Mouse (Mus musculus): Measurements from ENCODE around the gene Map3k1.
A peak's percentile ranks its signal among the peaks of the same experiment; 100 is the strongest.

Map3k1 gene

DNA sequence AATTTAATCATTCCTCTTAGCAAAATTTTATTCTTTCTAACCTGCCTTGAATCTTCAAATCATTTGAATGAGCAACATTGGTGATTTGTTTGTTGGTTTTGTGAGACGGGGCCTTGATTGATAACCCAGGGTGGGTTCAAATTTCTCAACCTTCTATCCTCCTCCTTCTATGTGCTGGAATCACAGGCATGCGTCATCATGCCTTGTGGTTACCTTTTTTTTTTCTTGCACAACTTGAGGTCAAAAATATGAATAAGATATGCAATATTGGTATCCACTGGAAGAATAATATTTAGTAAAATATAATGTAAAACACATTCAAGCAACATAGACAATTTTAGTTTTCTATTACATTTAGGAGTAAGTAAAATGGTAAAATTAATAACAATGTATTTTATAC lies 3.9 kb upstream of the Map3k1 start:
- no peak for DNase-seq (ENCODE audit: low spot score)

DNA sequence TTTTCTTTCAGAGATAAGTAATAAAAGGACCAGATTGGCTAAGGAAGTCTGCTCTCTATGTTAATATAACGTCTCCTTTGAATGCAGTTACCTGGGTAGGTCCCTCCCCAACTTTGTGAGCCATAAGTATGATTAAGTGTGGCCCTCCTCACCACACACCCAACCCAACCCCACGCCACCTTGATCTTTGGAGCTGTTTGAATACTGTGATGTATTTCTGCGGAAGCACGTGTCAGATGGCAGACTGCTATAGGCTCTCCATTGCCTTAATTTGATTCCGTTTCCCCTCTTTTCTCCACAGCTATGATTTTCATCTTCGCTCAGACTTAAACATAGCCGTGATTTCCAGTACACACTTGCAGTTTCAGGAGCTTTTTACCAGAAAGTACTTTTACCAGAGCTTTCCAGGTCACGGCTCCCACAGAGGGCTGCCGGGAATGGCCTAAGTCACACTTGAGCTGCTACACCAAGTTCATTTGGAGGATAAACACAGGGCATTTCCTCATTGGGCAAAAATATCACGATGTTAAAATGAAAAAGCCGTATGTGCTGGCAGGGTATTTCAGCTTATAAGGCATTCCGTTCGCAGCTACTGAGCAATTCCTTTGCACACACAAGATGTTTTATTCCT lies 2.3 kb upstream of the Map3k1 start:
- DNase-seq (ENCODE audit: low spot score): no peak

DNA sequence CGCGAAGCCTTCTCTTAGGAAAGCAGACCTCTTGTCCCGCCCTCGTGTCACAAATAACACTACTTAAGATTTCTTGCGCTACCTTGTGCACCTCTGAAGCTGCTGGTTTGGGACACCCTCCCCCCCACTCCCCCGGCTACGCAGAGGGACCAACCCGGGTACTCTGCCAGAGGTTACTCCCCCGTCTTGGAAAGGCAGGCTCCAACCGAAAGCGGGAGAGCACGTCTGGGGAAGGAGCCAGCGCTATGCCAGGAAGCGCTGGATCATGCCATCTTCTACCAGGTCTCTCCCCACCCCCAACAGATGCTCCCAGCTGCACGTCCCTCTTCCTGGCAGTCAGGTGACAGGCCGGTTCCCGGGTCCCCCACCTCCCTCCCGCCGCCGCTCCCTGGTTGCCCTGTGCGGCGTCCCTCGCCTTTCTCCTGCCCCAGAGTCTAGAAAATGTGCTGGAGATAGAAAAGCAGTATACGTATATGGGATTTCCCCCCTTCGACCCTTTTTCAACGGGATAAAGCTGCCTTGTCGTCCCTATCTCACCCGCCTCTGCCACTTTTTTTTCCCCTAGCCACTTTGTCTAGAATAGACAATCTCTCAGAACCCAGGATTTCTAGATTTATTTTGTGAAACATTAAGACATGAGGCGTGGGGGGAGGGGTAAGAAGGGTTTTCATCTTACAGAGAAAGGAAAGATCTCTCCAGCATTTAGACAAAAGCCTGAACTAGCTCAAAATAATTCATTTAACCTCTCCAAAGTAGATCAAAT lies 854 bp upstream of the Map3k1 start:
- peak; percentile 73 for DNase-seq (ENCODE audit: low spot score)

- no peak for DNase-seq (ENCODE audit: low spot score)
These were observed 481 bp downstream of the Map3k1 start for GRCm38 (mm10) chr13:111808387-111808636.

- DNase-seq (ENCODE audit: low spot score): peak; percentile 66
These were observed 1.0 kb downstream of the Map3k1 start for GRCm38 (mm10) chr13:111807596-111808386.

DNA sequence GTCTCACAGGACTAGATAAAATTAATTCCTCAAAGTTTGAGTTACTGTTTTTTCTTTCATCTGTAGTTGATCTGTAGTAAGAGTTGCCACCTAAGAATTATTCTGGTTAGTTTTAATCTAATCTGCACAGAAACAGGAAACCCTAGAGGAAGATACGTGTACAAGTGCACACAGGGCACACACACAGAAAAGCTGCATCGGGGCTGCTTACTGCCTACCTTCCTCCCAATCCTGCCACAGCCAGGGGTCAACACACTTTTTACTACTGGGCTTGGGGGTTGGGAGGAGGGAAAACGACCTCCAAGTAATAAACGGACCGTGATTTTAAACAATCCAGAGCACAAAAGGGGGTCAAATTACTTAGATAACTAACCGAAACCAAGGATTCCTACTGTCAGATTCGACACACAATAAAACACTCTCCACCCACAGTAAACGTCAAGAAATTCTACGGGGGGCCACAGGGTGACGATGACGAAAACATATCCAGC lies 1.6 kb downstream of the Map3k1 start:
- DNase-seq (ENCODE audit: low spot score): no peak

- no peak for DNase-seq (ENCODE audit: low spot score)
These were observed 2.8 kb downstream of the Map3k1 start for GRCm38 (mm10) chr13:111805738-111806722.

DNA sequence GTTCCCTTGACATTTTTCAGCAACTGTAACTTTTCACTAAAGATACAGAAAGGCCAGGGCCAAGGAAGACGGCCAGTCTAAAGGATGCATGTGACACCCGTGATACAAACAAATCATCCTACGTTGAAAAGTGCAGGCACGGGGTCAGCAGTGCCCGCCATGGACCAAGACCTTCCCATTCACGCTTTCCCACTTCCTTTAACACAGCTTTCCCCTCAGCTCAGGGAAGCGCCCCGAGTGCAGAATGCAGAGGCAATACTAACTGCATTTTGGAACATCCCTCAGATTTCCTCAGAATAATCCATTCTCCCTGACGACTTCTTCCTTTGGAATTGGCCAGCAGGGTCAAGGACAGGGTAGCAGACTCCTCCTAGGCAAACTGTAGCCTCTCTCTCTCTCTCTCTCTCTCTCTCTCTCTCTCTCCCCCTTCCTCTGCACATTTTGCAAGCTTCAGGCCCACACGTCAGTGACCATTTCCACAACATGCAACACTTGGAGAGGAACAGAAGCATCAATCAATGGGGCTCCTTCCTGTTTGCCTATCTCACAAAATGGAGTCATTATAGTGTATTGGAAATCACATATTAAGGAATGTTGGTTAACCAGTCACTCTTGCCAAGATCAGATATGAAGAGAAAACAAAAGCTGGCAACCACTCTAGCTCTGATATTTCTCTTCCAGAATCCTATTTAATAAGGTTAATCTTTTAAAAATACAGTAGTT lies 3.7 kb downstream of the Map3k1 start:
- DNase-seq (ENCODE audit: low spot score): no peak

DNA sequence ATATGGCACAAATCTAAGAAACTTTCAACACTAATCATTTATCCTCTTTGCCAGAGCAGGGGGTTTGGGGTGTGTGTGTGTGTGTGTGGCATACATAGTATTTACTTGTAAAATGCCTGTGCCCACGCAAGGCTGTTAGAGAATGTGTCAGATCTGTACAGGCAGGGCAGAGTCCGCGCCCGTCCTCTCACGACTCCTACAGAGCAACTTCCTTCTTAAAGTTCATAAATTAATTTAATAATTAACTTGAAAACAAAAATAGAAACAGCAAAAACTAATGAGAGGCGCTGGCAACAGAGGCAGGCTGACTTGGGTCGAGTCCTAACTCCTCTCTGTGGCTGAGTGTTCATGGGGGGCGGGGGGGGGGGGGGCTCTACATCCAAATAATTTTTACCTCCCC lies 4.6 kb downstream of the Map3k1 start:
- no peak for DNase-seq (ENCODE audit: low spot score)

DNA sequence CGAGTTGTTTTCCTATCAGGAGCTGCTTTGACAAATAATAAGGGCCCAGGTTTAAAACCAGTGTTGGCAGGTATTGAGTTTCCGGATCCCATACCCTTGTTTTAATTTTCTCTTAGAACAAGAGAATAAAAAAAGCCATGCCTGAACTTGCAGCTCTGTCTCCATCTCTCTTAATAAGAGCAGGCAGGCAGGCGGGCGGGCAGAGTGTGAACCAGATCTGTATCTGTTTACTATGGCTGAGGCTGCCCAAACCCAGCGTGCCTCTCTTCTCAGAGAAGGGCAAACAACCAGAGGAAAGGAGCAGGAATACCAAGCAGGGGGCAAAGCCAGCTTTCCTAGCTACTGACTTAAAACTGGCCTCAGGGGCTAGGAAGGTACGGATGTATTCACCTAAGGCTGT lies 5.3 kb downstream of the Map3k1 start:
- DNase-seq (ENCODE audit: low spot score): no peak

DNA sequence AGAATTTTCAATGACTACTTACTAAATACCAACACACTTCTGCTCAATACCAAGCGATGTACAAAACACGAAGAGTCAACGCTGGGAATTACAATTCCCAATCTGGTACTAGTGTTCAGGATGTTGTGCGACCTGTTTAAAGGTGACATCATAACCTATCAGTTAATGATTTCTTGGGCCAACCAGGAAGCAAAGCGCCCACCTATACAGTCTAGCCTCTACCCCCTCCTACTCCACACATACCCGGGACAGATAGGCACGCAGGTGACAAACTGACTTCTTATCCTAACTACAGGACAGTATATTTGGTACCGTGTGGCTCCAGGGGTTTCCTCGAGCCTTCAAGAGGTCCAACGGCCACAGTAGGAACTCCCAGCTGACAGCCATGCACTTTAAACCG lies 5.9 kb downstream of the Map3k1 start:
- DNase-seq (ENCODE audit: low spot score): peak; percentile 30

- peak; percentile 39 for DNase-seq (ENCODE audit: low spot score)
These were observed 6.5 kb downstream of the Map3k1 start for GRCm38 (mm10) chr13:111802271-111802665.

DNA sequence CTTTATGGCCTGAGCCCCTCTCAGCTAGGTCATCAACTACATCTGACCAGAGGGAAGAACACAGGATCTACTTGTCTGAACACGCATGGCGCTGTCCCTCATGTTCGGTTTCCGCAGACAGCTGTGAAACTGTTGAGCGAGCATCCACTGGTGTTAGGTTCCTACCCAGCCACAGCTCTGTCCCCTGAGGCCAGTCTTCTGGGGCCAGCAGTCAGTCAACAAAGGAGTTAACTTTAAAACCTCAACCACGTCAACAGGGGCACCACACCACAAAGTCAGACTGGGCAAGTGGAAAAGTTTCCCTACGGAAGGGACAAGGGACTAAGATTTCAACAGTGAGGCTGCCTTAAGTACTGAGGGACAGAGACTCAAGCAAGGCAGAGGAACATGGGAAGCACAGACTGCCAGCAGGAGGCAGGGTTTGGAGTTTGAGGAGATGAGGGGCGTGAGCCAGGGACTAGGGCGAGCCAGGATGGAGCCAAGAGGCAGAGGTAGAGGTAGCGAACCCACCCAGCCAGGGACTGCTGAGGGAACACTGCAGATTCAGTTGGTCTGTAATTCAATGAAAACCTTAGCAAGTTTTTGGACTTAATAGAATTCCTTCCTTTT lies 7.0 kb downstream of the Map3k1 start:
- DNase-seq (ENCODE audit: low spot score): peak; percentile 49

- peak; percentile 52 for DNase-seq (ENCODE audit: low spot score)
These were observed 7.9 kb downstream of the Map3k1 start for GRCm38 (mm10) chr13:111800866-111801265.

GRCm38 (mm10) chr13:111798044-111798443 lies 10.7 kb downstream of the Map3k1 start:
- DNase-seq (ENCODE audit: low spot score): peak; percentile 49

GRCm38 (mm10) chr13:111797021-111797420 lies 11.8 kb downstream of the Map3k1 start:
- peak; percentile 79 for DNase-seq (ENCODE audit: low spot score)

GRCm38 (mm10) chr13:111796191-111796920 lies 12.4 kb downstream of the Map3k1 start:
- peak; percentile 85 for DNase-seq (ENCODE audit: low spot score)

DNA sequence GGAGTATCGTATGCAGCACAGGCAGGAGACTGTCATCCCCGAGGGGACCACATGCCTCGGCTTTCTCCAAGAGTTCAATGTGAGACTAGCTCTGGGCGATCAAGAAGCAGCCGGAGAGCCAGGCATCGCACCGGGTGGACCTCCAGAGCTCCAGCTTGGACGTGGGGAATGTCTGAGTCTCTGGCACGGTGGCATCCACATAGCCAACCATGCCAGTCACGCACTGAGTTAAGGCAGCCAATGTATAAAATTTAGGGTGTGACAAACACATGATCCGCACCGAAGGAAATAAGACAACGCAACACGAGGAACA lies 15.9 kb downstream of the Map3k1 start:
- DNase-seq (ENCODE audit: low spot score): no peak

DNA sequence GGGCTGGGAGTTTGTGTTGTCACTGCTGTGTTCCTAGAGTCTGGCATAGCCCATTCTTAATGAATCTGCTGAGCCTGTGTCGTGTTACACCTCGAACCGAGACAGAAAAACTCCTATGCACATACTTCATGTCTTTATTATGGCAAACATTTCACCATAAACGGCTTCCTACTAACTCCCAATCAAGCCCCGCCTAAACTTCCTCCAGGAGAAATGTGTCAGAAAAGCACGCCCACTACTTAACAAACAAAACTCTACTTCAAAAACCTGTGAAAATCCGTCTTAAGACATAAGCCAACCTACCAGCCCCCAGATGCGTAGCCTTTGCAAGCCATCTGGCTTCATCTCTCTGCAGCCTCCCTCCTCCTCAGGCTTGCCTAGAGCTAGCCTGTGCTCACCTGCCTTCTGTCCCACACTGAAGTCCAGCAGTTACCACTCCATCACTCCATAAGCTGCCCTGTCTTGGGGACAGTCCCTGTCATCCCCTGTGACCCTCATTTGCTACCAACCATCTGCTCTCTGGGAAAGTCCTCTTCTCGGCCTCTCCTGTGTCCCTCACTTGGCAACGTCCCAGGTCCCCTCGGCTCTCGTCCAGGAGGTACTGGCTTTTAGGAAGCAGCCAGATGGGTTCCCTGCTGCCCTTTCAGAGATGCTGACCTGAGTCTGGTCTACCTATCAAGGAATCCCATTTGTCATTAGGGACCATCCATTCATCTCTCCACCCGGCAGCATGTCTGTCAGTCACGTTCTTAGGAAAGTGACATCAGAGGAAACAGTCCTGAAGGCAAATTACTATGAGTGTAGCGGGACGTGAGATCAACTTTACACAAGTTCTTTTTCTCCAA lies 16.4 kb downstream of the Map3k1 start:
- DNase-seq (ENCODE audit: low spot score): peak; percentile 75

Data from testis, postnatal 10 days (tissue).